Mouse (Mus musculus): ENCODE measurements around the gene Olfr1316. TPM values are rescaled to one million over a fixed set of nuclear protein-coding genes. Genes with fewer than 3 reads are reported as not detected.

The Olfr1316 gene
- not detected in 2 replicates for polyA plus RNA-seq (2014; fragmentation: Nextera tagmentation; extraction: Ambion mirVana)

GRCm38 (mm10) chr2:112134877-112135276, at the start of gene Olfr1316:
TSS of gene Olfr1316 (minus strand) at chr2:112134977.
- no peak within 1 kb of the TSS for H3K4me2 ChIP-seq
- no peaks in the 10 kb centered on the region for H3K27me3 ChIP-seq (ENCODE audit: control insufficient read depth, insufficient read depth, low read length)
- no peak within 1 kb of the TSS for H3K27ac ChIP-seq (ENCODE audit: low read depth, low read length)
- H3K4me1 ChIP-seq (ENCODE audit: control insufficient read depth, insufficient read depth, low read length): no peaks in the 10 kb centered on the region
- no peak for ATAC-seq (replicated peaks; ENCODE audit: insufficient number of reproducible peaks, low FRiP score, low TSS enrichment)
- H3K4me3 ChIP-seq (ENCODE audit: low read depth, low read length): no peak within 1 kb of the TSS
- no peak within 1 kb of the TSS for H3K9ac ChIP-seq (ENCODE audit: low read depth, low read length)
- H3K9me3 ChIP-seq (replicated peaks; ENCODE audit: control insufficient read depth, low read length): no peaks in the 10 kb centered on the region
- H3K36me3 ChIP-seq (ENCODE audit: control insufficient read depth, insufficient read depth, low read length): no peaks in the 10 kb centered on the region
- WGBS (ENCODE audit: insufficient replicate concordance): 83% methylated on average over 2 of the region's 2 CpGs

- Histone ChIP-seq H3K4me3 (ENCODE audit: low read depth, low read length) (no peak within 1 kb of the TSS), H3K4me2 (no peak within 1 kb of the TSS), H3K4me1 (ENCODE audit: control insufficient read depth, insufficient read depth, low read length) (no peaks in the 10 kb centered on the region), H3K36me3 (ENCODE audit: control insufficient read depth, insufficient read depth, low read length) (no peaks in the 10 kb centered on the region), H3K27ac (ENCODE audit: low read depth, low read length) (no peak within 1 kb of the TSS), H3K27me3 (ENCODE audit: control insufficient read depth, insufficient read depth, low read length) (no peaks in the 10 kb centered on the region), H3K9ac (ENCODE audit: low read depth, low read length) (no peak within 1 kb of the TSS), H3K9me3 (replicated peaks; ENCODE audit: control insufficient read depth, low read length) (no peaks in the 10 kb centered on the region)
- no peak for ATAC-seq (replicated peaks; ENCODE audit: insufficient number of reproducible peaks, low FRiP score, low TSS enrichment)
These were observed 19.1 kb upstream of the Olfr1316 start, which contains the start of gene Olfr1318 for GRCm38 (mm10) chr2:112153898-112154297. TSS of gene Olfr1318 (plus strand) at chr2:112154198.

GRCm38 (mm10) chr2:112140029-112140428, 5.3 kb upstream of the Olfr1316 start, which contains the start of gene Olfr1317:
TSS of gene Olfr1317 (plus strand) at chr2:112140329.
- Histone ChIP-seq H3K4me2 (no peak within 1 kb of the TSS), H3K4me3 (ENCODE audit: low read depth, low read length) (no peak within 1 kb of the TSS), H3K27me3 (ENCODE audit: control insufficient read depth, insufficient read depth, low read length) (no peaks in the 10 kb centered on the region), H3K4me1 (ENCODE audit: control insufficient read depth, insufficient read depth, low read length) (no peaks in the 10 kb centered on the region), H3K9me3 (replicated peaks; ENCODE audit: control insufficient read depth, low read length) (no peaks in the 10 kb centered on the region), H3K9ac (ENCODE audit: low read depth, low read length) (no peak within 1 kb of the TSS), H3K27ac (ENCODE audit: low read depth, low read length) (no peak within 1 kb of the TSS), H3K36me3 (ENCODE audit: control insufficient read depth, insufficient read depth, low read length) (no peaks in the 10 kb centered on the region)
- no peak for ATAC-seq (replicated peaks; ENCODE audit: insufficient number of reproducible peaks, low FRiP score, low TSS enrichment)
- 64% methylated on average over 2 of the region's 2 CpGs for WGBS (ENCODE audit: insufficient replicate concordance)

- Histone ChIP-seq H3K4me2 (no peak within 1 kb of the TSS), H3K9me3 (replicated peaks; ENCODE audit: control insufficient read depth, low read length) (no peaks in the 10 kb centered on the region), H3K4me1 (ENCODE audit: control insufficient read depth, insufficient read depth, low read length) (no peaks in the 10 kb centered on the region), H3K27me3 (ENCODE audit: control insufficient read depth, insufficient read depth, low read length) (no peaks in the 10 kb centered on the region), H3K27ac (ENCODE audit: low read depth, low read length) (no peak within 1 kb of the TSS), H3K9ac (ENCODE audit: low read depth, low read length) (no peak within 1 kb of the TSS), H3K4me3 (ENCODE audit: low read depth, low read length) (no peak within 1 kb of the TSS), H3K36me3 (ENCODE audit: control insufficient read depth, insufficient read depth, low read length) (no peaks in the 10 kb centered on the region)
- WGBS (ENCODE audit: insufficient replicate concordance): 69% methylated on average over 1 of the region's 1 CpGs
- no peak for ATAC-seq (replicated peaks; ENCODE audit: insufficient number of reproducible peaks, low FRiP score, low TSS enrichment)
These were observed 19.4 kb downstream of the Olfr1316 start, which contains the start of gene Olfr1315-ps1 for GRCm38 (mm10) chr2:112115340-112115739. TSS of gene Olfr1315-ps1 (minus strand) at chr2:112115440.

GRCm38 (mm10) chr2:112096681-112097080, 38.1 kb downstream of the Olfr1316 start, which contains the start of gene Olfr1314:
TSS of gene Olfr1314 (minus strand) at chr2:112096781.
- no peak within 1 kb of the TSS for H3K4me3 ChIP-seq (ENCODE audit: low read depth, low read length)
- no peak for ATAC-seq (replicated peaks; ENCODE audit: insufficient number of reproducible peaks, low FRiP score, low TSS enrichment)
- H3K4me1 ChIP-seq (ENCODE audit: control insufficient read depth, insufficient read depth, low read length): no peaks in the 10 kb centered on the region
- no peaks in the 10 kb centered on the region for H3K27me3 ChIP-seq (ENCODE audit: control insufficient read depth, insufficient read depth, low read length)
- H3K36me3 ChIP-seq (ENCODE audit: control insufficient read depth, insufficient read depth, low read length): no peaks in the 10 kb centered on the region
- no peak within 1 kb of the TSS for H3K27ac ChIP-seq (ENCODE audit: low read depth, low read length)
- H3K4me2 ChIP-seq: no peak within 1 kb of the TSS
- no peaks in the 10 kb centered on the region for H3K9me3 ChIP-seq (replicated peaks; ENCODE audit: control insufficient read depth, low read length)
- no peak within 1 kb of the TSS for H3K9ac ChIP-seq (ENCODE audit: low read depth, low read length)

- Histone ChIP-seq H3K27me3 (ENCODE audit: control insufficient read depth, insufficient read depth, low read length) (no peaks in the 10 kb centered on the region), H3K36me3 (ENCODE audit: control insufficient read depth, insufficient read depth, low read length) (no peaks in the 10 kb centered on the region), H3K9ac (ENCODE audit: low read depth, low read length) (no peak within 1 kb of the TSS), H3K4me3 (ENCODE audit: low read depth, low read length) (no peak within 1 kb of the TSS), H3K27ac (ENCODE audit: low read depth, low read length) (no peak within 1 kb of the TSS), H3K4me1 (ENCODE audit: control insufficient read depth, insufficient read depth, low read length) (no peaks in the 10 kb centered on the region), H3K9me3 (replicated peaks; ENCODE audit: control insufficient read depth, low read length) (no peaks in the 10 kb centered on the region; the same call in 1 of the 2 replicates), H3K4me2 (no peak within 1 kb of the TSS)
- ATAC-seq (replicated peaks; ENCODE audit: insufficient number of reproducible peaks, low FRiP score, low TSS enrichment): no peak
These were observed 57.0 kb downstream of the Olfr1316 start, which contains the start of gene Olfr1313 for GRCm38 (mm10) chr2:112077743-112078142. TSS of gene Olfr1313 (minus strand) at chr2:112077843.

Other genes starting within 250 kb of the Olfr1316 start
- gene Olfr1306, start 218.7 kb downstream of the Olfr1316 start, polyA plus RNA-seq (2014; fragmentation: Nextera tagmentation; extraction: Ambion mirVana): not detected in 2 replicates
- not detected in 2 replicates for gene Olfr1307, start 185.5 kb downstream of the Olfr1316 start, polyA plus RNA-seq (2014; fragmentation: Nextera tagmentation; extraction: Ambion mirVana)
- not detected in 2 replicates for gene Olfr1308, start 170.0 kb downstream of the Olfr1316 start, polyA plus RNA-seq (2014; fragmentation: Nextera tagmentation; extraction: Ambion mirVana)
- gene Olfr1309, start 144.7 kb downstream of the Olfr1316 start, polyA plus RNA-seq (2014; fragmentation: Nextera tagmentation; extraction: Ambion mirVana): not detected in 2 replicates
- not detected in 2 replicates for gene Olfr1310, start 122.3 kb downstream of the Olfr1316 start, polyA plus RNA-seq (2014; fragmentation: Nextera tagmentation; extraction: Ambion mirVana)
- gene Olfr1311, start 110.6 kb downstream of the Olfr1316 start, polyA plus RNA-seq (2014; fragmentation: Nextera tagmentation; extraction: Ambion mirVana): not detected in 2 replicates
- gene Olfr1312, start 84.7 kb downstream of the Olfr1316 start, polyA plus RNA-seq (2014; fragmentation: Nextera tagmentation; extraction: Ambion mirVana): not detected in 2 replicates
- gene Olfr1313, start 57.1 kb downstream of the Olfr1316 start, polyA plus RNA-seq (2014; fragmentation: Nextera tagmentation; extraction: Ambion mirVana): not detected in 2 replicates
- not detected in 2 replicates for gene Olfr1314, start 38.2 kb downstream of the Olfr1316 start, polyA plus RNA-seq (2014; fragmentation: Nextera tagmentation; extraction: Ambion mirVana)
- gene Olfr1315-ps1, start 19.5 kb downstream of the Olfr1316 start, polyA plus RNA-seq (2014; fragmentation: Nextera tagmentation; extraction: Ambion mirVana): not detected in 2 replicates
- gene Olfr1317, start 5.4 kb upstream of the Olfr1316 start, polyA plus RNA-seq (2014; fragmentation: Nextera tagmentation; extraction: Ambion mirVana): not detected in 2 replicates
- not detected in 2 replicates for gene Olfr1318, start 19.2 kb upstream of the Olfr1316 start, polyA plus RNA-seq (2014; fragmentation: Nextera tagmentation; extraction: Ambion mirVana)
- 15.4 and 17.2 TPM in 2 replicates for gene Lpcat4, start 104.5 kb upstream of the Olfr1316 start, polyA plus RNA-seq (2014; fragmentation: Nextera tagmentation; extraction: Ambion mirVana)
- 0.04 TPM in 1 of 2 replicates, not detected in the other for gene Nutm1, start 124.3 kb upstream of the Olfr1316 start, polyA plus RNA-seq (2014; fragmentation: Nextera tagmentation; extraction: Ambion mirVana)
- gene Nop10, start 126.9 kb upstream of the Olfr1316 start, polyA plus RNA-seq (2014; fragmentation: Nextera tagmentation; extraction: Ambion mirVana): 157 and 168 TPM in 2 replicates
- 12.8 and 15.0 TPM in 2 replicates for gene Slc12a6, start 130.8 kb upstream of the Olfr1316 start, polyA plus RNA-seq (2014; fragmentation: Nextera tagmentation; extraction: Ambion mirVana)
- gene Gm21985, start 131.3 kb upstream of the Olfr1316 start, polyA plus RNA-seq (2014; fragmentation: Nextera tagmentation; extraction: Ambion mirVana): 0.06 TPM in 1 of 2 replicates, not detected in the other
- 92.1 and 101 TPM in 2 replicates for gene Emc4, start 233.1 kb upstream of the Olfr1316 start, polyA plus RNA-seq (2014; fragmentation: Nextera tagmentation; extraction: Ambion mirVana)
- 30.8 and 35.0 TPM in 2 replicates for gene Katnbl1, start 244.2 kb upstream of the Olfr1316 start, polyA plus RNA-seq (2014; fragmentation: Nextera tagmentation; extraction: Ambion mirVana)

Measured in heart, embryonic 11.5 days (tissue).